Mouse (Mus musculus): ENCODE results near the gene Depp1. TPM values are rescaled to one million over a fixed set of nuclear protein-coding genes. Genes with fewer than 3 reads are reported as not detected.

Gene Depp1
- total and polyA plus RNA-seq, 2 experiments from 2014 or later, result 41.3 to 347 TPM

DNA sequence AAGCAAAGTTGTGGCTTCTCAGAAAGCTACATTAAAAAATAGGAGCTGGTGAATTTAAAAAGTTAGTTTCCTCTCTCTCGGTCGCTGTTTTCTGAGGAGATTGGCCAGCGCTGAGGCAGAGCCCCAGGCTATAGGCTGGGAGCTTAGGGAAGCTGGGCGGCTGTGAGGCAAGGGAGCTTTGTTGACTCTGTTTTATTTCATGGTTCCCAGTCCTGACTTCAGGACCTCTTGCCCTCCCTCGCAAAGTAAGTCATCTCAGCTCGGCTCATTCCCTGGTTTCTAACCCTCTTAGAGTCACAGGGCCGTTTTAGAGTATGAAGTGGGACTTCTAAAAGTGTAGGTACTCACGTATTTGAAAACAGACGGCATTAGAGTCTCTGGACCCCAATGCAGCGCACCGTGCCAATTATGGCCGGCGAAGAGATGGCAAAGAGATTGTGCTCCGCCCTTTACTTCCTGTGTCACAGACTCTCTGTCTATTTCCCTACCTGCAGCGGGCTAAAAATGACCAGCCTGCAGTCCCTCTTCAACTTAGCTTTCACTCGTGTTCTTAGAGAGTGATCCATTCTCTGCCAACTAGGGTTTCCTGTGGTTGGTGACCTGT, 24.0 kb downstream of the Depp1 start:
- ATAC-seq (ENCODE audit: insufficient read depth, low read depth) (no peak), DNase-seq (ENCODE audit: low spot score) (no peak)
- peak overlapping the region; percentile 62 for H3K4me3 ChIP-seq (ENCODE audit: low read depth, low read length)
- H3K27ac ChIP-seq (ENCODE audit: low read depth), result peak overlapping the region; percentile 49
- peak overlapping the region; percentile 57 for H3K9ac ChIP-seq (replicated peaks; ENCODE audit: low read depth, low read length)
- 24% methylated on average over 16 of the region's 16 CpGs for WGBS
- no peaks in the 10 kb centered on the region for H3K36me3 ChIP-seq (replicated peaks; ENCODE audit: control insufficient read depth, insufficient read depth, low read length)
- no peak for TF ChIP-seq CTCF (IDR thresholded peaks at IDR 0.05; ENCODE audit: low read depth)
- no peak for TF ChIP-seq EP300 (IDR thresholded peaks at IDR 0.05; ENCODE audit: low read depth)
- no peaks in the 10 kb centered on the region for H3K27me3 ChIP-seq (ENCODE audit: control insufficient read depth, insufficient read depth, low read length)
- peak overlapping the region; percentile 94 for H3K4me2 ChIP-seq (ENCODE audit: low read depth, low read length)
- peaks cover 32% of the 10 kb centered on the region; the same call in 1 of the 2 replicates for H3K4me1 ChIP-seq (ENCODE audit: control insufficient read depth, insufficient read depth)
- no peaks in the 10 kb centered on the region for H3K9me3 ChIP-seq (replicated peaks; ENCODE audit: control insufficient read depth, low read length)

DNA sequence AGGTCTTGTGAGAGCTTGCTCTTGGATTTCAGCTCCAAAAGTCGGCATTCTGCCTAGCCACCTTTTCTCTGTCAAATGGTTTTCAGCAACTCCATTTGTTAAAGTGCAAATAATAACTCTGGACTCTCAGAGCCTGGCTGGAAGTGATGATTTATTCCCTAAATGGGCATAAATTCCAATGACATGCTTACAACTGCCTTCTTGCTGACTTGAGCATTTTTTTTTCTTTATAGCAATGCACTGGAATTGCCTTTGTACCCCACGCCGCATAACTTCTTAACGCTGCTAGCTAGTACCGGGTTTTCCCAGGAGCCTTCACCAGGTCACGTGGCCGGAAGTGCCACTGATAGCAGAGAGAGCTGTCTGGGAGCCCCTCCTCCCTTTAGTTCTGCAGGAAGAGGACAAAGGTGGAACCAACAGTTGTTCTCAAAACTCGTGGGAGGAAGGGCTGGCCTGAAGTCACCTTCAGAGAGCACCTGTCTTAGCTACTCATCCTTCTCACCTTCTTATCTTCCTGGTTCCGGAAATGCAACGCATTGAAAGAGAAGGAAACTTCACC, 26.0 kb downstream of the Depp1 start:
- Histone ChIP-seq H3K9me3 (replicated peaks; ENCODE audit: control insufficient read depth, low read length) (no peaks in the 10 kb centered on the region), H3K4me2 (ENCODE audit: low read depth, low read length) (no peak overlapping the region), H3K36me3 (replicated peaks; ENCODE audit: control insufficient read depth, insufficient read depth, low read length) (no peaks in the 10 kb centered on the region), H3K4me1 (ENCODE audit: control insufficient read depth, insufficient read depth) (peaks cover 20% of the 10 kb centered on the region; the same call in 1 of the 2 replicates), H3K4me3 (ENCODE audit: low read depth, low read length) (no peak overlapping the region), H3K27ac (ENCODE audit: low read depth) (no peak overlapping the region), H3K27me3 (ENCODE audit: control insufficient read depth, insufficient read depth, low read length) (no peaks in the 10 kb centered on the region), H3K9ac (replicated peaks; ENCODE audit: low read depth, low read length) (no peak overlapping the region)
- no peak for TF ChIP-seq CTCF (IDR thresholded peaks at IDR 0.05; ENCODE audit: low read depth)
- no peak for TF ChIP-seq EP300 (IDR thresholded peaks at IDR 0.05; ENCODE audit: low read depth)
- ATAC-seq (ENCODE audit: insufficient read depth, low read depth) (no peak), DNase-seq (ENCODE audit: low spot score) (no peak)
- WGBS, result 29% methylated on average over 10 of the region's 10 CpGs

DNA sequence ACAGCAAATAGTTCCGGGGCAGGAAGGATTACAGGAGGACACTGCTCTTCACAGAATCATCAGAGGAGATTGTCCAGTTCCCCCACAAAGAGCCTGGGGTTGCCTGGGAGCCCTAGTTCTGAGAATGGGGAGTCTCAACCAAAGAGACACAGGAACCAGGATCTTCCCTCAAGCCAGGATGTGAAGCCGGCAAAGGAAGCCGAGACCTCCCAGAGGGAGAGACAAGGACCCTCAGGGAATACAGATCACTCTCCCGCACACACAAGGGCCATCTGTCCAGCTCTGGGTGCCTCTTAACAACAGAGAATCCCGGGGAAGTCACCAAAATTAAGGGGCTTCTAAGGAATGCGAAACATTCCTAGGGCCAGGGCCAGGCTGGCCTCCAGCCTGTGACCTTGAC, 26.9 kb downstream of the Depp1 start:
- ATAC-seq (ENCODE audit: insufficient read depth, low read depth), result no peak
- WGBS, result 71% methylated on average over 6 of the region's 6 CpGs

DNA sequence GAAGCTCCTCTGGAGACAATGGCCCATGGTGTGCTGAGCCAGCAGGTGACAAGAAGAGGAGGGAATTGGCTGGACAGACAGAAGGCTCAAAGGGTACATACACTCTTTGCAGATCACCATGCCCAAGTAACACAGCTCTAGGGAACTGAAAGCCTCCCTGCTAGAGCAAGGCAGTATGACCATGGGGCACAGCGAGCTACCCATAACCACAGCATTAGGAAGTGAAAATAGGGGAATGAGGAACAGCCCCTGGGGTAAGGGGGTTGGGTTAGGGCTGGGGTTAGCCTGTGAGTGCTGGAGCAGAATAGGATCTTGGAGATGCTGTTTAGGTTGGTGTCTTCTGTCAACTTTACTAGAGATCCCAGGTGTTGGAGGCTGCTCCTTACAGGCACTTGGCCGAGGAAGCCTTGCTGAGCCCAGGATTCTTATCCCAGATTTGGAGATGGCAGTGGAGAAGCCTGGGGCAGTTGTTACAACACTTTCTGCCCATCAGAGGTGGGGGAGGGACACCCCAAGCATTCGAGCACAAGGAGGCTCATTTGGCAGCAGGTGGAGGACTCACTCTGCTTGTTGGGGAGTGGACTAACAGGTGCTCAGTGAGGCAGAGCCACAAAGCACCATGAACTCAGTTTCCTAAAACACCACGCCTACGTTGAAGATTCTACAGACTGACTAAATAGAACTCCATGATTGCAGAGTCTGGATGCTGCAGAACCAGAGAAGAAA, 29.3 kb downstream of the Depp1 start:
- no peak for ATAC-seq (ENCODE audit: insufficient read depth, low read depth)
- H3K4me2 ChIP-seq (ENCODE audit: low read depth, low read length), result no peak overlapping the region
- no peaks in the 10 kb centered on the region for H3K9me3 ChIP-seq (replicated peaks; ENCODE audit: control insufficient read depth, low read length)
- H3K27ac ChIP-seq (ENCODE audit: low read depth), result no peak overlapping the region
- H3K9ac ChIP-seq (replicated peaks; ENCODE audit: low read depth, low read length), result no peak overlapping the region
- H3K4me1 ChIP-seq (ENCODE audit: control insufficient read depth, insufficient read depth), result peaks cover 4% of the 10 kb centered on the region; the same call in 1 of the 2 replicates
- whole genome bisulfite sequencing, result 43% methylated on average over 5 of the region's 5 CpGs
- no peak for DNase-seq (ENCODE audit: low spot score)
- H3K27me3 ChIP-seq (ENCODE audit: control insufficient read depth, insufficient read depth, low read length), result no peaks in the 10 kb centered on the region
- H3K36me3 ChIP-seq (replicated peaks; ENCODE audit: control insufficient read depth, insufficient read depth, low read length), result no peaks in the 10 kb centered on the region
- H3K4me3 ChIP-seq (ENCODE audit: low read depth, low read length), result no peak overlapping the region
- no peak for TF ChIP-seq EP300 (IDR thresholded peaks at IDR 0.05; ENCODE audit: low read depth)
- TF ChIP-seq CTCF (IDR thresholded peaks at IDR 0.05; ENCODE audit: low read depth), result no peak

More for the DNA sequence above, 26.9 kb downstream of the Depp1 start:
- Histone ChIP-seq H3K27ac (ENCODE audit: low read depth) (no peak overlapping the region), H3K27me3 (ENCODE audit: control insufficient read depth, insufficient read depth, low read length) (no peaks in the 10 kb centered on the region), H3K4me3 (ENCODE audit: low read depth, low read length) (no peak overlapping the region), H3K9ac (replicated peaks; ENCODE audit: low read depth, low read length) (no peak overlapping the region), H3K9me3 (replicated peaks; ENCODE audit: control insufficient read depth, low read length) (no peaks in the 10 kb centered on the region), H3K4me2 (ENCODE audit: low read depth, low read length) (no peak overlapping the region), H3K4me1 (ENCODE audit: control insufficient read depth, insufficient read depth) (peaks cover 15% of the 10 kb centered on the region; the same call in 1 of the 2 replicates), H3K36me3 (replicated peaks; ENCODE audit: control insufficient read depth, insufficient read depth, low read length) (no peaks in the 10 kb centered on the region)
- DNase-seq (ENCODE audit: low spot score), result no peak
- TF ChIP-seq EP300 (IDR thresholded peaks at IDR 0.05; ENCODE audit: low read depth) (no peak), CTCF (IDR thresholded peaks at IDR 0.05; ENCODE audit: low read depth) (no peak)

DNA sequence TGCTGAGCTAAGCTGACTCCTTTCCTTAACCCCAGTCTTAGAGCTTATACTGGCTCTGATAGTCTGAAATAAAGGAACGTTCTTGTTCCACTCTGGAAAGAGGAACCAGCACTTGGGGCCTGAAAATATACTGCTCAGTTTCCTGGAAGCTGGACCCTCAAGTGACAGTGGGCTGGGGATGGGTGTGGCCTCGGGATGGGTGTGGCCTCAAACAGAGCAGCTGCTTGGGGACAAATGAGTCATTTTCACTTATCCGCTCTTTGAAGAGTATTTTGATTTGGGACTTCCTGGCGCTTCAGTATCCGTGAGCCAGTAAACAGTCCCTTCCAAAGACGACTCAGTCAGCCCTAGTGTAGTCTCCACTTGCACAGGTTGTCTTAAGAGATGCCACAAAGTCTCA, 31.9 kb downstream of the Depp1 start:
- Histone ChIP-seq H3K27me3 (ENCODE audit: control insufficient read depth, insufficient read depth, low read length) (no peaks in the 10 kb centered on the region), H3K36me3 (replicated peaks; ENCODE audit: control insufficient read depth, insufficient read depth, low read length) (no peaks in the 10 kb centered on the region), H3K9ac (replicated peaks; ENCODE audit: low read depth, low read length) (no peak overlapping the region), H3K4me3 (ENCODE audit: low read depth, low read length) (no peak overlapping the region), H3K9me3 (replicated peaks; ENCODE audit: control insufficient read depth, low read length) (no peaks in the 10 kb centered on the region), H3K27ac (ENCODE audit: low read depth) (no peak overlapping the region), H3K4me1 (ENCODE audit: control insufficient read depth, insufficient read depth) (no peaks in the 10 kb centered on the region), H3K4me2 (ENCODE audit: low read depth, low read length) (no peak overlapping the region)
- TF ChIP-seq EP300 (IDR thresholded peaks at IDR 0.05; ENCODE audit: low read depth) (no peak), CTCF (IDR thresholded peaks at IDR 0.05; ENCODE audit: low read depth) (no peak)
- peak; percentile 22 for DNase-seq (ENCODE audit: low spot score)
- ATAC-seq (ENCODE audit: insufficient read depth, low read depth), result peak; percentile 30; the same call in 1 of the 2 replicates
- 45% methylated on average over 6 of the region's 6 CpGs for WGBS

Measured in heart, postnatal 0 days (tissue).